28 mouse cellular contexts compared by ENCODE assay signal in the genomic region with DNA sequence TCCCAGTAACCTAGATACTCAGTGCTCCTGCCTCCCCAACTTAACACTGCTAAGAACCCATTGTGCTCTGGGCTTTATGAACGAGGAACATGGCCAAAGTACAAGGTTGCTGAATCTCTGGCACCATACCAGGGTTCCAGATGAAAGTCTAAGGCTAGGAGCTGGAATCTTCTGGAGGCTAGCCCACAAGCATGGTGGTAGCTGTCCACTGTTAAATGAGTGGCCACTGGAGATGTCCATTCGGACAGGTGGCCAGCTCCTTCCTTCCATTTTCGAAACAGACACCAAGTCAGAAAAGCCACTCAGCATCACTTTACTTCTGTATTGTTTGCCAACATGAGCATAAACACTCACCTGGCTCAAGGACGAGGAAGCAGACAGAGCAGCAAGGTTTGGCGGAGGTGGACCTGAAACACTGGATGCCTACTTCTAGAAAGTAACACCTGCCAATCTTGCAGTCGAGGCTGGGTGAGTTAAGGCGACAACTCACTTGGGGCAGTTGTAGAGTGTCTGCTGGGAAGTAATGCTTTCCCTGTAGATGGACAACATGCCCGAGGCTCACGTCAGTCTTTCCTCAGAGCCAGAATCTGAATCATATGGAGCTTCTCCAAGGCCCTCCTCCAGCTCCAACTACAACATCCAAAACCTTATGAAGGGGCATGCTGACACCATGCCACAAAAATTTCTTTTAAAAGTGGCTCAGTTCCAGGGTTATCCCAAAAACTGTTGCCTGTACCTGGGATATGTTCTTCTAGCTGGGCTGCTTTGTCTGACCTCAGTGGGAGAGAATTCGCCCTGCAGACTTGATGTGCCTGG. TPM values are rescaled to one million over a fixed set of nuclear protein-coding genes. Genes with fewer than 3 reads are reported as not detected.
DNase-seq lines count a peak whose midpoint lies in the region; ATAC-seq and TF ChIP-seq lines count a peak whose summit lies in the region.
"Had no signal": no experiment of that assay in that cellular context is flagged by ENCODE, and none has a peak within 500 bp of the region (broad histone marks: within the 10 kb centered on the region; RNA-seq: fewer than 3 reads in every experiment).

No protein-coding gene starts in this region.

- TF ChIP-seq CTCF in heart, adult 2 months (IDR thresholded peaks at IDR 0.05), result no peak
- no peak for TF ChIP-seq CTCF in MEL (IDR thresholded peaks at IDR 0.05 in 2 of 3, conservative IDR thresholded peaks at IDR 0.05 in 1 of 3; ENCODE audit: control insufficient read depth in 1 of 3, insufficient read depth in 1 of 3, low read depth in 2 of 3, low read length in 3 of 3, poor library complexity in 1 of 3, severe bottlenecking in 1 of 3)

- 79% methylated on average over 10 of the region's 10 CpGs for WGBS in heart, adult 2 months
- 83% methylated on average over 10 of the region's 10 CpGs for WGBS in heart, embryonic 12.5 days

- TF ChIP-seq EP300 in heart, adult 2 months (IDR thresholded peaks at IDR 0.05; ENCODE audit: insufficient read depth, low read depth, low read length), result no peak
- TF ChIP-seq EP300 in MEL (IDR thresholded peaks at IDR 0.05; ENCODE audit: low read depth in 1 of 2, low read length in 2 of 2), result no peak

- no peak overlapping the region for H3K4me2 ChIP-seq in myocyte (ENCODE audit: low read depth)
- no peak overlapping the region for H3K4me2 ChIP-seq in heart, embryonic 12.5 days
- H3K4me2 ChIP-seq: embryonic facial prominence, embryonic 12.5 days; embryonic facial prominence, embryonic 15.5 days; forebrain, embryonic 12.5 days; forebrain, embryonic 15.5 days; heart, embryonic 13.5 days; hindbrain, embryonic 14.5 days had no signal

- no peak overlapping the region for H3K4me3 ChIP-seq in heart, adult 2 months
- no peak overlapping the region for H3K4me3 ChIP-seq in MEL (ENCODE audit: control insufficient read depth in 1 of 2, insufficient read depth in 1 of 2, low read depth in 2 of 2, low read length in 2 of 2)
- no peak overlapping the region for H3K4me3 ChIP-seq in myocyte
- H3K4me3 ChIP-seq in heart, embryonic 12.5 days, result no peak overlapping the region
- H3K4me3 ChIP-seq: embryonic facial prominence, embryonic 12.5 days; embryonic facial prominence, embryonic 15.5 days; forebrain, embryonic 12.5 days; forebrain, embryonic 15.5 days; heart, embryonic 13.5 days had no signal

- peak; percentile 54 for DNase-seq in heart, adult 11 months
- DNase-seq in heart, adult 2 months, result no peak
- DNase-seq in 3134 (ENCODE audit: extremely low read depth, insufficient read length, low spot score) (peak; percentile 55), MEL (ENCODE audit: low read depth, low spot score) (peak; percentile 17)
- DNase-seq in T-cell, adult 2 months (ENCODE audit: low spot score), result no peak
- DNase-seq: adrenal gland, adult 8-10 months; adrenal gland, postnatal 25 days; cerebellum, adult 11-12 months; cerebellum, adult 8-10 months; cerebellum, postnatal 10 days; cerebellum, postnatal 36 days; gastrocnemius, postnatal 10 days; gastrocnemius, postnatal 36 days; heart, postnatal 14 days; heart, postnatal 4 days had no signal

- no peak overlapping the region for H3K27ac ChIP-seq in heart, adult 2 months
- H3K27ac ChIP-seq in MEL (ENCODE audit: control insufficient read depth, low read depth, low read length), result no peak overlapping the region
- H3K27ac ChIP-seq in heart, embryonic 12.5 days (ENCODE audit: poor library complexity, severe bottlenecking), result no peak overlapping the region
- H3K27ac ChIP-seq: embryonic facial prominence, embryonic 12.5 days; embryonic facial prominence, embryonic 15.5 days; forebrain, embryonic 12.5 days; forebrain, embryonic 15.5 days; heart, embryonic 13.5 days; hindbrain, embryonic 14.5 days; hindbrain, postnatal 0 days had no signal

- peaks cover 3% of the 10 kb centered on the region; the same call in 1 of the 2 replicates for H3K4me1 ChIP-seq in heart, adult 2 months (ENCODE audit: control insufficient read depth, insufficient read depth, low read length)
- H3K4me1 ChIP-seq in MEL (ENCODE audit: control insufficient read depth in 1 of 2, insufficient read depth in 2 of 2, low read length in 2 of 2), result no peaks in the 10 kb centered on the region
- H3K4me1 ChIP-seq in heart, embryonic 12.5 days (replicated peaks), result no peaks in the 10 kb centered on the region
- H3K4me1 ChIP-seq: embryonic facial prominence, embryonic 12.5 days; embryonic facial prominence, embryonic 15.5 days; forebrain, embryonic 12.5 days; forebrain, embryonic 15.5 days; heart, embryonic 13.5 days had no signal

- no peak for ATAC-seq in heart, embryonic 12.5 days (ENCODE audit: insufficient number of reproducible peaks, low FRiP score)
- ATAC-seq: activated CD4-positive, CD25-positive, alpha-beta regulatory T cell, adult 4 months; CD4-positive, CD25-positive, alpha-beta regulatory T cell, adult 4 months; forebrain, embryonic 15.5 days; hindbrain, postnatal 0 days; inflammation-experienced regulatory T-cells, adult 6 months; intestine, embryonic 16.5 days had no signal

- intact Hi-C loops in heart, adult 2 months (cut with DNase I), result loop anchor here (5.0 kb wide), 1 partner anchor 670 kb away; no protein-coding TSS in a partner anchor

- H3K36me3 ChIP-seq in heart, adult 2 months (ENCODE audit: control insufficient read depth, insufficient read depth, low read length), result no peaks in the 10 kb centered on the region
- H3K36me3 ChIP-seq in MEL (ENCODE audit: control insufficient read depth in 1 of 2, insufficient read depth in 2 of 2, low read length in 2 of 2), result peaks cover 0 to 29% of the 10 kb centered on the region in 2 experiments; a peak in 2 of 4 replicates
- peaks cover 32% of the 10 kb centered on the region for H3K36me3 ChIP-seq in myocyte (ENCODE audit: control insufficient read depth, insufficient read depth)
- H3K36me3 ChIP-seq in heart, embryonic 12.5 days, result peaks cover 6% of the 10 kb centered on the region; the same call in 1 of the 2 replicates
- H3K36me3 ChIP-seq: embryonic facial prominence, embryonic 12.5 days; forebrain, embryonic 12.5 days had no signal

- TF ChIP-seq RAD21 in MEL (IDR thresholded peaks at IDR 0.05; ENCODE audit: low read depth, low read length), result no peak

- H3ac ChIP-seq in myocyte (ENCODE audit: control insufficient read depth, insufficient read length), result no peak overlapping the region

- no peak for TF ChIP-seq POLR2A in heart, adult 2 months (IDR thresholded peaks at IDR 0.05; ENCODE audit: insufficient read depth, low read depth, low read length)
- TF ChIP-seq POLR2A in MEL (IDR thresholded peaks at IDR 0.05; ENCODE audit: control insufficient read depth in 1 of 2, insufficient read depth in 1 of 2, low read depth in 1 of 2, low read length in 2 of 2, poor library complexity in 1 of 2), result no peak; a peak in 1 of 4 replicates
- TF ChIP-seq POLR2A in myocyte (IDR thresholded peaks at IDR 0.05; ENCODE audit: insufficient read length, low read depth), result no peak

- H3K9me3 ChIP-seq in MEL (replicated peaks; ENCODE audit: insufficient read depth, low read length), result no peaks in the 10 kb centered on the region
- H3K9me3 ChIP-seq in heart, embryonic 12.5 days (replicated peaks), result no peaks in the 10 kb centered on the region
- H3K9me3 ChIP-seq: embryonic facial prominence, embryonic 12.5 days; embryonic facial prominence, embryonic 15.5 days; forebrain, embryonic 12.5 days; forebrain, embryonic 15.5 days; heart, embryonic 13.5 days had no signal

- H3K9ac ChIP-seq in heart, adult 2 months (ENCODE audit: low read depth, low read length), result no peak overlapping the region
- no peak overlapping the region for H3K9ac ChIP-seq in MEL (ENCODE audit: control insufficient read depth, low read depth, low read length, poor library complexity, severe bottlenecking)
- H3K9ac ChIP-seq in heart, embryonic 12.5 days, result no peak overlapping the region
- H3K9ac ChIP-seq: embryonic facial prominence, embryonic 12.5 days; embryonic facial prominence, embryonic 15.5 days; forebrain, embryonic 12.5 days; forebrain, embryonic 15.5 days; heart, embryonic 13.5 days; hindbrain, embryonic 14.5 days had no signal

- H3K79me2 ChIP-seq in heart, adult 2 months (replicated peaks; ENCODE audit: control insufficient read depth, insufficient read depth, low read length), result no peaks in the 10 kb centered on the region
- H3K79me2 ChIP-seq in MEL (ENCODE audit: control insufficient read depth, insufficient read depth, low read length, poor library complexity) (no peaks in the 10 kb centered on the region), myocyte (ENCODE audit: control insufficient read depth, insufficient read depth) (no peaks in the 10 kb centered on the region)

- no peaks in the 10 kb centered on the region for H3K27me3 ChIP-seq in heart, adult 2 months (ENCODE audit: control insufficient read depth, insufficient read depth, low read length)
- H3K27me3 ChIP-seq in MEL (ENCODE audit: control insufficient read depth in 1 of 2, insufficient read depth in 2 of 2, low read length in 2 of 2) (no peaks in the 10 kb centered on the region), myocyte (ENCODE audit: control insufficient read depth, insufficient read depth, insufficient read length) (no peaks in the 10 kb centered on the region)
- H3K27me3 ChIP-seq in heart, embryonic 12.5 days (replicated peaks), result no peaks in the 10 kb centered on the region
- H3K27me3 ChIP-seq: embryonic facial prominence, embryonic 12.5 days; embryonic facial prominence, embryonic 15.5 days; forebrain, embryonic 12.5 days; forebrain, embryonic 15.5 days; heart, embryonic 13.5 days had no signal

TF ChIP-seq in MEL, 35 proteins besides CTCF, POLR2A, EP300 and RAD21 (continues in another document):
- TF ChIP-seq TBP (IDR thresholded peaks at IDR 0.05; ENCODE audit: low read depth, low read length) (no peak), CHD2 (IDR thresholded peaks at IDR 0.05; ENCODE audit: low read length) (no peak), MAFK (IDR thresholded peaks at IDR 0.05; ENCODE audit: borderline replicate concordance, low read depth, low read length) (no peak), GABPA (IDR thresholded peaks at IDR 0.05; ENCODE audit: low read depth, low read length) (no peak), MXI1 (IDR thresholded peaks at IDR 0.05; ENCODE audit: low read depth, low read length) (no peak)

TF ChIP-seq in myocyte, 11 proteins besides CTCF, POLR2A, EP300 and RAD21:
- TF ChIP-seq POLR2AphosphoS2 (IDR thresholded peaks at IDR 0.05; ENCODE audit: insufficient read length, low read depth) (peak; percentile 47), TCF12 (IDR thresholded peaks at IDR 0.05; ENCODE audit: insufficient read depth, poor library complexity, severe bottlenecking) (no peak)

RNA-seq across cellular contexts. Expression of gene Asns, which starts 20.4 kb away (rescaled TPM):
- 1 to 10 TPM; 2.9 to 3.2 TPM for total RNA-seq in heart, adult 2 months (2021)
- polyA plus RNA-seq in heart, adult 2 months (2012; rRNA removed), result 5.5 and 14.0 TPM in 2 replicates
- total RNA-seq in MEL (2012; rRNA removed), result 342 and 456 TPM in 2 replicates
- polyA plus RNA-seq in MEL (2012; ENCODE audit: insufficient read depth in 1 of 2, insufficient read length in 2 of 2, low read depth in 1 of 2, low replicate concordance in 2 of 2, missing spikeins in 1 of 2) (100 to 1,000 TPM in 1 of 2 experiments, not detected in 1; 792 TPM), myocyte (2012; fragmentation: generic; extraction: Trizol) (434 TPM)
- 30.3 and 38.5 TPM in 2 replicates for polyA plus RNA-seq in heart, embryonic 12.5 days (2016; fragmentation: Nextera tagmentation; extraction: Ambion mirVana)

Comparison
In these comparisons a context has a peak if more than half of its experiments do, and no peak if none do; other contexts are left out.
1. DNase-seq: peak in heart, adult 11 months (single experiment), 3134 (single experiment) and MEL (single experiment); none in heart, adult 2 months (0 of 2) and T-cell, adult 2 months (single experiment).